Mouse (Mus musculus) forebrain, embryonic 14.5 days (tissue): Measurements from ENCODE around the gene Mdk. TPM values are rescaled to one million over a fixed set of nuclear protein-coding genes. Genes with fewer than 3 reads are reported as not detected.

ENCODE experiments used
- ATAC-seq: fragments of 200-750 bp; cut with Nextera tagmentation; 2 replicates; pipeline ENCODE4 v1.8.0; 2017; ENCODE audit warnings: mild to moderate bottlenecking, moderate library complexity
- DNase-seq: peaks from one replicate; pipeline ENCODE4 v3.0.0-alpha.2; 2015; ENCODE audit warnings: low spot score
- H3K27ac ChIP-seq: fragments of 300-500 bp; sonication (generic); 2 replicates; pipeline ENCODE4 v1.5.1; 2014; ENCODE audit warnings: low read depth, mild to moderate bottlenecking, control low read depth, low read length, moderate library complexity
- H3K27me3 ChIP-seq: fragments of 300-500 bp; sonication (generic); replicated peaks from 2 replicates; pipeline ENCODE4 v1.6.1; 2014; ENCODE audit warnings: low read length, control low read depth, mixed read lengths; ENCODE audit not compliant: control insufficient read depth, insufficient read depth
- H3K36me3 ChIP-seq: fragments of 300-500 bp; sonication (generic); 2 replicates; pipeline ENCODE4 v1.6.1; 2014; ENCODE audit warnings: low read length, control low read depth; ENCODE audit not compliant: control insufficient read depth, insufficient read depth
- H3K4me1 ChIP-seq: fragments of 300-500 bp; sonication (generic); 2 replicates; pipeline ENCODE4 v1.6.1; 2014; ENCODE audit warnings: antibody characterized with exemption, low read length, control low read depth; ENCODE audit not compliant: control insufficient read depth, insufficient read depth
- H3K4me2 ChIP-seq: fragments of 300-500 bp; sonication (generic); 2 replicates; pipeline ENCODE4 v1.6.1; 2014; ENCODE audit warnings: mild to moderate bottlenecking, control low read depth, low read length
- H3K4me3 ChIP-seq: fragments of 300-500 bp; sonication (generic); 2 replicates; pipeline ENCODE4 v1.5.1; 2014; ENCODE audit warnings: low read depth, low read length, control low read depth
- H3K9ac ChIP-seq: fragments of 300-500 bp; sonication (generic); 2 replicates; pipeline ENCODE4 v1.6.1; 2014; ENCODE audit warnings: mild to moderate bottlenecking, low read length, control low read depth, moderate library complexity
- H3K9me3 ChIP-seq: fragments of 300-500 bp; sonication (generic); replicated peaks from 2 replicates; pipeline ENCODE4 v1.6.1; 2016; ENCODE audit warnings: low read length, control low read depth, mixed read lengths; ENCODE audit not compliant: control insufficient read depth
- WGBS: fragments of 180-500 bp; shearing (Covaris S2); extraction: QIAGEN DNeasy Blood & Tissue Kit; methylation state at CpG from one replicate; pipeline ENCODE4 v1.1.7; 2014; 5-methylcytosine and 5-hydroxymethylcytosine counted together
- polyA plus RNA-seq: library from polyadenylated mRNA; unstranded; fragments of >200 nt; fragmentation: Nextera tagmentation; extraction: Ambion mirVana; gene quantifications from 2 replicates; pipeline ENCODE4 v1.2.1, GENCODE M21; 2014

Mdk gene
- polyA plus RNA-seq, 1 experiment from 2014 or later, result 462 TPM

DNA sequence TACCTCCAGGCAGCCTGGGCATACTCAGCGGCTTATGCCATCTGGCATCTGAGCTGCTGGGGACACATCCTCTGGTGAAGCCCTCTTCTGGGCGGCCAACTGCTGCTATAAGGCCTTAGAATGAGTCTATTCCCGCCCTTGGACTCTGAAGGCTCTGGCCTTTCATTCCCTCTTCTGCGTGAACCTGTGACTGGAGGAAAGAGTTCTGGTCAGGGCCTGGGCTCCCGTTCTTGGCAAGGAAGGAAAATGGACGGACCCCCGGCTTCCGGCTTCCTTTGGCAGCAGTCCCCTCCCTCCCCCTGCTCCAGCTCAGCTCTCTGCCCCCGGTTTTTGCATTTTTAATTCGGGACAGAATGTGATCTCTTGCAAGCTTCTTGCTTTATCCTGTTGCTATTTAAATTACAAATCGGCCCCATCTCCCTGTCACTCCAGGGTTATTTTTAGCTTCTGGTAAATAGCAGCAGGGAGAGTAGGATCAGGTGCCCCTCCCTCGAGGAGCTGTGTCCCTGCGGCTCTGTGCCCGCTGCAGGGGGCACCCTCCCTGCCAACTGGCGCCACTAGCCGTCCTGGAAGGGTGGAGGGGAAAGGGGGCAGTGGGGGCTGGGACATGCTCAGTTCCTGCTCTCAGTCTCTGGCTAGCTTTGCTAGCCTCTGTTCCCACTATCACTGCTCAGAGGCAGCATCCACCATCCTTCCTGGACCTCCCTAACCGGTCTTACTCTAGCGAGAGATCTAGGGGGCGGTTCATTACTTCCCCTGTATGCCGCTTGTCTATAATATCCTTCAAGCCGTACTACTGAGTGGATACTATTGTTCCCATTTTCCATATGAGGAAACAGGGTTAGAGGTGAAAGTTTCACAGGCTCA lies 39.4 kb upstream of the Mdk start:
- peak overlapping the region; percentile 78 for H3K27ac ChIP-seq
- ATAC-seq (peak; percentile 50), DNase-seq (peak; percentile 71)
- peak overlapping the region; percentile 49 for H3K9ac ChIP-seq
- no peak overlapping the region for H3K4me3 ChIP-seq
- H3K27me3 ChIP-seq, result peaks cover 22% of the 10 kb centered on the region
- H3K9me3 ChIP-seq, result no peaks in the 10 kb centered on the region
- WGBS, result 15% methylated on average over 21 of the region's 21 CpGs
- peaks cover 24% of the 10 kb centered on the region for H3K4me1 ChIP-seq
- no peaks in the 10 kb centered on the region for H3K36me3 ChIP-seq
- H3K4me2 ChIP-seq, result peak overlapping the region; percentile 35

GRCm38 (mm10) chr2:91967962-91968361 lies 35.9 kb upstream of the Mdk start:
- Histone ChIP-seq H3K4me2 (no peak overlapping the region), H3K9ac (no peak overlapping the region), H3K9me3 (no peaks in the 10 kb centered on the region), H3K4me3 (no peak overlapping the region), H3K27ac (no peak overlapping the region), H3K27me3 (no peaks in the 10 kb centered on the region), H3K36me3 (no peaks in the 10 kb centered on the region), H3K4me1 (peaks cover 15% of the 10 kb centered on the region)
- ATAC-seq, result no peak
- no peak for DNase-seq
- 74% methylated on average over 11 of the region's 11 CpGs for WGBS

DNA sequence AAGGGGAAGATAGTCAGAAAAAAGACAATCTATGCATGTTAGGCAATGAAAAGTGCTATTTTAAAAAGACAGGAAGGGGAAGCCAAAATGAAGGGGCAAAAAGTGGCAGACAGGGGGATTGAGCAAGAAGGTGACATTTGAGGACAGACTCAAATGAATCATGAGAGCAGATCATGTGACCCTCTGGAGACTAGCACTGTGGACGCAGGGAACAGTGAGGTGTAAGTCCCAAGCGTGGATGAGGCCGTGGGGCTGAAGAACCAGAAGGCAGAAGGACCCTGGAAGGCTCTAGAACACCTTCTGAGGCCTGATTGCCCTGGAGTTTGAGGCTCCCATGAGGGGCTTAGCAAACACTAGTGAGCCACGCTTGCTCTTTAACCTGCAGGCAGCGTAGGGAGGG lies 34.3 kb upstream of the Mdk start:
- Histone ChIP-seq H3K27ac (no peak overlapping the region), H3K4me2 (no peak overlapping the region), H3K27me3 (no peaks in the 10 kb centered on the region), H3K36me3 (no peaks in the 10 kb centered on the region), H3K9me3 (no peaks in the 10 kb centered on the region), H3K4me3 (no peak overlapping the region), H3K4me1 (peaks cover 10% of the 10 kb centered on the region), H3K9ac (no peak overlapping the region)
- no peak for ATAC-seq
- 84% methylated on average over 5 of the region's 5 CpGs for WGBS
- no peak for DNase-seq

DNA sequence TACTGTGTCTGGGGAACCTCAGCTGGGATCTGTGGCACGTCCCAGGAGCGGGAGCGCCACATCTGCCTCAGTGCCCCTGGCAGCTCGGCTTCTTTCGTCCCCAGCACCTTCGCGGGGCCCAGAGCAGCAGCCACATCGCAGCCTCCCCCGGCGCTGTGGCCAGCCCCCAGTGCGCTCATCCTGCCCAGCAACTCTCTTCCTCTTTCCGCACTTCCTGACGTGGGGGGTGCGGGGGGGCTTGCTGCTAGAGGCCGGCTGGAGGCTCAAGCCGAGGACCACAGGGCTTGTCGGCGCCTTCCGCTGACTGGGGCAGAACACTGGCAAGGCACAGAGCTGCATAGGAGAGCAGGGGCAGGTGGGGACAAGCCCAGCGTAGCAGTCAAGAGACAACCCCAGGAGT lies 33.3 kb upstream of the Mdk start:
- no peaks in the 10 kb centered on the region for H3K27me3 ChIP-seq
- no peaks in the 10 kb centered on the region for H3K9me3 ChIP-seq
- H3K4me3 ChIP-seq, result no peak overlapping the region
- no peaks in the 10 kb centered on the region for H3K36me3 ChIP-seq
- no peak overlapping the region for H3K4me2 ChIP-seq
- no peak overlapping the region for H3K27ac ChIP-seq
- H3K9ac ChIP-seq, result 0 out of 2 replicates have a peak overlapping the region, but pooled peaks have one; percentile 21
- no peak for DNase-seq
- peaks cover 4% of the 10 kb centered on the region; the same call in 1 of the 2 replicates for H3K4me1 ChIP-seq
- WGBS, result 25% methylated on average over 18 of the region's 20 CpGs
- no peak for ATAC-seq

- no peak for ATAC-seq
- H3K27ac ChIP-seq, result no peak overlapping the region
- H3K9me3 ChIP-seq, result no peaks in the 10 kb centered on the region
- 0 out of 2 replicates have a peak overlapping the region, but pooled peaks have one; percentile 5 for H3K4me2 ChIP-seq
- DNase-seq, result no peak
- no peaks in the 10 kb centered on the region for H3K27me3 ChIP-seq
- peaks cover 4% of the 10 kb centered on the region; the same call in 1 of the 2 replicates for H3K4me1 ChIP-seq
- WGBS, result 81% methylated on average over 3 of the region's 3 CpGs
- no peak overlapping the region for H3K4me3 ChIP-seq
- H3K36me3 ChIP-seq, result no peaks in the 10 kb centered on the region
- no peak overlapping the region for H3K9ac ChIP-seq
These were observed 32.6 kb upstream of the Mdk start for GRCm38 (mm10) chr2:91964610-91965204.

DNA sequence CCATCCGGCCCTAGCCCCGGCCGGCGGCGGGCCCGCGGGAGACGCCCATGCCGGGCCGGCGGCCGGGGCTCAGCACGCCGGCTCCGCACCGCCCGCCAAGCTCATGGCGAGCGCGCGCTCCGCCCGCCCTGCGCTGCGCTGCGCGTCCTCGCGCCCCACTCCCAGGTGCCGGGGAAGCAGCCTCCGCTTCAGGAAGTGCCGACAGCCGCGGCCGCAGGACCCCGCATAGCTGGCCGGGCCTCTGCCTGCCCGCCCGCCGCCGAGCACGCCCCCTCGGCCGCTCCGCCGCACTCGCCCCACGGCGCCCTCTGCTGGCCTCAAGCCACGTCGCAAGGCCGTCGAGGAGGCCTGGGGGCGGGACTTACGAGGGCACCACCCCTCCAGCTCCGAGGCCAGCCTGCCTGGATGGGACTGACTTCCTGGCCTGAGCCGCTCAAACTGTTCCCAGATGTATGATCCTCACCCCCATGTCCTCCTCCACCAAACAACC lies 31.4 kb upstream of the Mdk start:
- Histone ChIP-seq H3K4me2 (peak overlapping the region; percentile 76), H3K9ac (peak overlapping the region; percentile 89), H3K4me3 (peak overlapping the region; percentile 83), H3K27me3 (no peaks in the 10 kb centered on the region), H3K27ac (peak overlapping the region; percentile 52; the same call in 1 of the 2 replicates), H3K4me1 (peaks cover 4% of the 10 kb centered on the region; the same call in 1 of the 2 replicates), H3K9me3 (no peaks in the 10 kb centered on the region), H3K36me3 (no peaks in the 10 kb centered on the region)
- peak; percentile 93 for ATAC-seq
- peak; percentile 89 for DNase-seq
- 0% methylated on average over 27 of the region's 57 CpGs for WGBS

GRCm38 (mm10) chr2:91962864-91963401 lies 30.8 kb upstream of the Mdk start:
- Histone ChIP-seq H3K9ac (peak overlapping the region; percentile 89), H3K4me3 (peak overlapping the region; percentile 83), H3K4me1 (peaks cover 5% of the 10 kb centered on the region; the same call in 1 of the 2 replicates), H3K9me3 (no peaks in the 10 kb centered on the region), H3K4me2 (peak overlapping the region; percentile 76), H3K27me3 (no peaks in the 10 kb centered on the region), H3K27ac (peak overlapping the region; percentile 52; the same call in 1 of the 2 replicates), H3K36me3 (no peaks in the 10 kb centered on the region)
- ATAC-seq (no peak), DNase-seq (no peak)
- WGBS, result under 1% methylated on average over 37 of the region's 39 CpGs

- DNase-seq (no peak), ATAC-seq (no peak)
- Histone ChIP-seq H3K4me1 (peaks cover 12% of the 10 kb centered on the region), H3K27me3 (no peaks in the 10 kb centered on the region), H3K4me3 (peak overlapping the region; percentile 83), H3K9me3 (no peaks in the 10 kb centered on the region), H3K4me2 (peak overlapping the region; percentile 76), H3K27ac (no peak overlapping the region), H3K36me3 (no peaks in the 10 kb centered on the region), H3K9ac (peak overlapping the region; percentile 89; the same call in 1 of the 2 replicates)
- WGBS, result 50% methylated on average over 4 of the region's 4 CpGs
These were observed 30.0 kb upstream of the Mdk start for GRCm38 (mm10) chr2:91961901-91962761.
